Mouse (Mus musculus): Measurements from ENCODE around the gene Washc2.

GRCm38 (mm10) chr6:116264018-116264651 lies 56.3 kb downstream of the Washc2 start, which contains the start of gene Zfand4:
- TF ChIP-seq CTCF (conservative IDR thresholded peaks at IDR 0.05; ENCODE audit: low read length): no peak
- no peak for TF ChIP-seq NANOG (IDR thresholded peaks at IDR 0.05; ENCODE audit: borderline replicate concordance, low read length)

Data from E14TG2a.4 (cell line).